Mouse (Mus musculus): ENCODE results near the gene Cd320.
A peak's percentile ranks its signal among the peaks of the same experiment; 100 is the strongest.

DNA sequence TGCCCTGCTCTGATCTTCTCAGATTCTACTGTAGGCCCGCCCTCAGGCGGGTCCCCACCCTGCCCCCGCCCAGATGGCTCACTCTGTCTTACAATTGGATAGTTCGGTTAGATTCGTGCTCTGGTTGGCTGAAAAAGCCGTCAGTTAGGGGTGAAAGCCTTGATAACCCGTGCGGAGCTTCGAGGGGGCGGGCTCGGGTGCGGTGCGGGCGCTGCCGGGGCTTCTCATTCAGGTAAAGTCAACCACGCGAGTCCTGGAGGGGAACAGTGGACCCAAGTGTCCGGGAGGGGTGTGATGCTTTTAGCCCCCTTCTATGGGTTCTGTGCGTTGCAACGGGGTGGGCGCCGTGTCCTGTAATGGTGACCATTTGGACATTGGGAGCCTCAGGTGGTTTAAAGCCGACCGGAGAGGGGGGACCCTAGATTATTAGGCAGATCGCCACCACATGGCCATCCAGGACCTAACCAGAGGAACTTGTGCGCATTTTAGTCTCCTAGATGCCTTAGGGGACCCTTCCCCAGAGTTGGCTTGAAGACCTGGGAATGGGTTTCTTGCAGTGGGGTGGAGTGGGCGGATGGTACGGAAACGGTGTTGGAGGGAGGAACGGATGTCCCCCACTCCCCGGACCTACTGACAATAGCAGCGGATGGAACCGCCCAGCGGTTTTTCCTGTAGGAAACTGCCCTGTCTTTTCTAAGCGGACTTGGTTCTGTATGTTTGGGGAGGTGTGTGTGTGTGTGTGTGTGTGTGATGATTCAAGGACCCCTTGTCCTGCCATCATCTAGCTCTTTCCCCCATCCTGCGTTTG, 32.4 kb upstream of the Cd320 start, which contains the start of gene Kank3:
- no peak for TF ChIP-seq CTCF (IDR thresholded peaks at IDR 0.05; ENCODE audit: low read depth, low read length)
- TF ChIP-seq POLR2A (IDR thresholded peaks at IDR 0.05; ENCODE audit: insufficient read depth, low read length) = peak; percentile 74
- TF ChIP-seq EP300 (IDR thresholded peaks at IDR 0.05; ENCODE audit: insufficient read depth, low read depth, low read length) = no peak

Data from ES-Bruce4 (cell line).